Mouse (Mus musculus) cerebellum, adult 9-11 months (tissue): ENCODE measurements around the gene 1700029P11Rik.

Experiments used
- DNase-seq: peaks from one replicate; pipeline ENCODE4 v3.0.0; 2022

Gene 1700029P11Rik

DNA sequence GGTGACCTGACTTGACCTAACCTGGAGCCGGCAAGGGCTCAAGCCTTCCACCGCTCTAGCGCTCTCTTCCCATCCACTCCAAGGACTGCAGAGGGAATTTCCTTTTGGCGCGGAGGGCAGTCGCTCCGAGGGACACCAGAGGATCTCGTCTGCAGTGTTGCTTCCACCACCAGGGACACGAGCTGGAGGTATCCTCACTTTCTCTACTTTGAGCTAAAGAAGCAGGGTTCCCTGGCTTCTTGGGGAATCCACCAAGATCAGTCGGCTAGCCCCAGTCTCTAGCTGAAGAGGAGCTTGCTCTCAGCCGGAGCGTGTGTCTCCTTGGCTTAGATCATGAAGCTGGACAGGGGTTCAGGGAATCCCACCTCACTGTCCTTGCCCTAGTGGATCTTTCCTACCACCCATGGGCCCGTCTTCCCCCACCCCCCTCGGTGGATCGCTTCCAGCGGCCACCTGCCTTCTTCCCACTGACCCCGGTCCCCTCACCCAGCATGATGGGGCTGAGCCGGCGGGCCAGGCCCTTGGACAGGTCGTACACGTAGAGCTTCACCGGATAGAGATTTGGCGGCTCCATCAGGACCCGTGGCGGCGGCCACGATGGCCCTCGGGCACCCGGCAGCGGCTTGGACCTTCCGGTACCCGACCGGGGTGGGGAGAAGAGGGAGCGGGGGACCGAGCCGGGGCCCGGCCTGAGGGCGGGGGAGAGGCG lies 35.2 kb downstream of the 1700029P11Rik start:
- DNase-seq, result peak; percentile 66

- DNase-seq, result peak; percentile 99
These were observed 35.9 kb downstream of the 1700029P11Rik start for GRCm38 (mm10) chr15:82016101-82016808.

DNA sequence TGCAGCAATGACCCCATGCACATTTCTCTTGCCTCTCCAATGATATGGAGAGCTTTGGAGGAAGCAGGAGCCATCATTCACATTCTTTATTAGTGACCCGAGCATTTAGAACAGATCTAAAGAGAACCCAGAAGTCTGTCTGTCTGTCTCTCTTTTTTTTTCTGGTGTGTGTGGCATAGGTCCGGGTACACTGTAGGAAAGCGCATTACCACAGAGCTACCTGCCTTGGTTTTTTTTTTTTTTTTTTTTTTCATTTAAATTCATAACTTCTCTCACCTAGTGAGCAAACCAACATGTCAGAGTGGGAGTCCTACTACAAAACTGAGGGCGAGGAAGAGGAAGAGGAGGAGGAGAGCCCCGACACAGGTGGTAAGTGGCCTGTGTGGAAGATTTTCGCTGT lies 36.5 kb downstream of the 1700029P11Rik start:
- no peak for DNase-seq

DNA sequence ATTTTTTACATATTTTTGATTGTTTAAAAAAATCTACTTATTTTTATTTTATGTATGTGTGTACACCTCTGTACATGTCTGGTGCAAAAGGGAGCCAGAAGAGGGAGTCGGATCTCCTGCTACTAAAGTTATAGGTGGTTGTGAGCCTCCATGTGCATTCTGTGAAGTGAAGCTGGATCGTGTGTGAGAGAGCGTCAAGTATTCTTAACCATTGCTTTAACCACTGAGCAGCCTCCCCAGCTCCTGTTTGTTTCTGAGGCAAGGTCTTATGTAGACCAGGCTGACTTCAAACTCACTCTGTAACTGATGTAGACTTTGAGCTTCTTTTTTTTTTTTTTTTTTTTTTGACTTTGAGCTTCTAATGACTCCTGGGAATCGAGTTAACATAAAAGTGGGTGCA lies 37.1 kb downstream of the 1700029P11Rik start:
- no peak for DNase-seq

- no peak for DNase-seq
These were observed 38.9 kb downstream of the 1700029P11Rik start for GRCm38 (mm10) chr15:82019288-82019687.

DNA sequence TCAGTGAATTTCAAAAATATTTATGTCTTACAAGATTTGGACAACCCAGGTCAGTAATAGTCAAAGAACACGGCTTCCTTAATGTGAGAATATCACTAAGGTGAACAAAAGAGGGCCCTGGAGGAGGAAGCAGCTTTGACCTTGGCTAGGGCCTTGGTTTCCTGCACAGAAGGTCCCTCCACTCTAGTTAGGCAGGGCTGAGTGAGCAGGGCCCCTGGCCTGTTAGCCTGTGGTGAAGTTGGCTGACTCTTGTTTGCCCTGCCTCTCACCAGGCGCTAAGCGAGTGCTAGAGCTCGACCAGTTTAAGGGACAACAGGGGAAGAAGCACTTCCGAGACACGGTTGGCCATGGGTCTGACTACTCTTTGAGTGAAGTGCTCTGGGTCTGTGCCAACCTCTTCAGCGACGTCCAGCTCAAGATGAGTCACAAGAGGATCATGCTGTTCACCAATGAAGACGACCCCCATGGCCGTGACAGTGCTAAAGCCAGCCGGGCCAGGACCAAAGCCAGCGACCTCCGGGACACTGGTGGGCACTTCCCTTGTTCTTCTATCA lies 42.3 kb downstream of the 1700029P11Rik start:
- DNase-seq, result no peak

GRCm38 (mm10) chr15:82023965-82024635 lies 43.8 kb downstream of the 1700029P11Rik start:
- DNase-seq, result no peak

GRCm38 (mm10) chr15:82027276-82027675 lies 46.9 kb downstream of the 1700029P11Rik start:
- DNase-seq, result no peak

DNA sequence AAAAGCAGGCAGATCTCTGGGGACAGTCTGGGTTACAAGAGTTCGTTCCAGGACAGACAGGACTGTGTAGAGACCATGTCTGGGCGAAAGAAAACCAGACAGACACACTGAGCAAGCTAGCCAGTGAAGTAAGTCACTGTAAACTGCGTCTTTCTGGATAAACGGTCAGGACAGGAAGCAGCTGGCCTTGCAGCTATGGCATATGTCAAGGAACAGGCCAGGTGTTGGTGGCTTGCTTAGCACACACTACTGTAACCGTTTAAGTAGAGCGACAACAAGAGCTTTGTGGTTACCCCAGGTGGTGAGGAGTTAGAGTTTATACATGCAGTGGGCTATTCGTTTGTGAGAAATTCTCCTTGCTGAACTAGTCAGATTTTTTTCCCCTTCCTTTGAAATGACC lies 47.4 kb downstream of the 1700029P11Rik start:
- no peak for DNase-seq
